Mouse (Mus musculus): Measurements from ENCODE around the gene Serpinf1.

GRCm38 (mm10) chr11:75469261-75469660 lies 46.8 kb upstream of the Serpinf1 start:
- TF ChIP-seq CTCF (IDR thresholded peaks at IDR 0.05; ENCODE audit: control insufficient read depth, insufficient read depth, low read length) (no peak), POLR2A (IDR thresholded peaks at IDR 0.05; ENCODE audit: borderline replicate concordance, control insufficient read depth, low read depth, low read length) (no peak)

Measured in bone marrow, adult 2 months (tissue).